Mouse (Mus musculus) neural tube, embryonic 15.5 days (tissue): ENCODE measurements around the gene Pafah2. TPM values are rescaled to one million over a fixed set of nuclear protein-coding genes. Genes with fewer than 3 reads are reported as not detected.

Experiments used
- microRNA-seq: library from miRNA; unstranded; fragments of <30 nt; microRNA quantifications from one replicate; pipeline ENCODE4, GENCODE M21; 2017
- polyA plus RNA-seq: library from polyadenylated mRNA; unstranded; fragments of >200 nt; fragmentation: Nextera tagmentation; extraction: Ambion mirVana; gene quantifications from 2 replicates; pipeline ENCODE4 v1.2.1, GENCODE M21; 2015

Pafah2 gene
- polyA plus RNA-seq, 1 experiment from 2014 or later: 7.5 TPM

Small RNA genes within 50 kb of the gene (microRNA-seq; reads per million reads assigned to microRNA genes)
- gene Gm23634: 1.0 reads per million

Other genes with a start within 250 kb of the Pafah2 start
- gene Cep85, start 209.2 kb upstream of the Pafah2 start, polyA plus RNA-seq: 18.9 and 34.8 TPM in 2 replicates
- gene Gm7534, start 193.3 kb upstream of the Pafah2 start, polyA plus RNA-seq: not detected in 2 replicates
- gene Catsper4, start 168.9 kb upstream of the Pafah2 start, polyA plus RNA-seq: not detected in 2 replicates
- 0.20 and 1.4 TPM in 2 replicates for gene Cnksr1, start 157.9 kb upstream of the Pafah2 start, polyA plus RNA-seq
- gene E130218I03Rik, start 152.7 kb upstream of the Pafah2 start, polyA plus RNA-seq: 0.42 TPM in 1 of 2 replicates, not detected in the other
- gene Zfp593, start 150.7 kb upstream of the Pafah2 start, polyA plus RNA-seq: 13.9 and 14.8 TPM in 2 replicates
- not detected in 2 replicates for gene Gm30191, start 149.4 kb upstream of the Pafah2 start, polyA plus RNA-seq
- gene Grrp1, start 142.2 kb upstream of the Pafah2 start, polyA plus RNA-seq: 14.2 and 17.0 TPM in 2 replicates
- 32.1 and 33.9 TPM in 2 replicates for gene Pdik1l, start 108.4 kb upstream of the Pafah2 start, polyA plus RNA-seq
- gene Trim63, start 81.2 kb upstream of the Pafah2 start, polyA plus RNA-seq: 1.2 and 1.4 TPM in 2 replicates
- 0.14 and 0.20 TPM in 2 replicates for gene Slc30a2, start 53.1 kb upstream of the Pafah2 start, polyA plus RNA-seq
- 0.75 and 1.2 TPM in 2 replicates for gene Extl1, start 12.5 kb upstream of the Pafah2 start, polyA plus RNA-seq
- gene Stmn1, start 72.0 kb downstream of the Pafah2 start, polyA plus RNA-seq: 4,048 and 4,915 TPM in 2 replicates
- 30.5 and 35.2 TPM in 2 replicates for gene Paqr7, start 100.4 kb downstream of the Pafah2 start, polyA plus RNA-seq
- 1.8 and 5.4 TPM in 2 replicates for gene Aunip, start 114.7 kb downstream of the Pafah2 start, polyA plus RNA-seq
- gene Mtfr1l, start 139.1 kb downstream of the Pafah2 start, polyA plus RNA-seq: 166 and 177 TPM in 2 replicates
- gene Selenon, start 155.8 kb downstream of the Pafah2 start, polyA plus RNA-seq: 8.4 and 19.4 TPM in 2 replicates